Mouse (Mus musculus): ENCODE data around the gene Akr1b10.

GRCm38 (mm10) chr6:34406746-34407145, 22.7 kb downstream of the Akr1b10 start:
- no peak for TF ChIP-seq CTCF (IDR thresholded peaks at IDR 0.05; ENCODE audit: borderline replicate concordance, control insufficient read depth, extremely low read depth, insufficient read depth, low read length, poor library complexity)
- no peak for TF ChIP-seq POLR2A (IDR thresholded peaks at IDR 0.05; ENCODE audit: control insufficient read depth, extremely low read depth, insufficient read depth, low read length, poor library complexity)
